Mouse (Mus musculus) myocyte (in vitro differentiated cells): Measurements from ENCODE around the gene Prg2.

Source experiments
- E2F4 ChIP-seq: IDR thresholded peaks from one replicate; pipeline ENCODE4 v1.6.1; 2011; ENCODE audit warnings: mild to moderate bottlenecking, control low read depth, moderate library complexity; ENCODE audit not compliant: insufficient read depth
- POLR2A ChIP-seq: IDR thresholded peaks from one replicate; pipeline ENCODE4 v1.6.1; 2011; ENCODE audit warnings: low read depth, mild to moderate bottlenecking, control low read depth, moderate library complexity; ENCODE audit not compliant: insufficient read length
- TCF12 ChIP-seq: IDR thresholded peaks from one replicate; pipeline ENCODE4 v1.6.1; 2011; ENCODE audit warnings: mild to moderate bottlenecking, control low read depth; ENCODE audit not compliant: poor library complexity, insufficient read depth, severe bottlenecking

GRCm38 (mm10) chr2:85004341-85004740 is 24.1 kb downstream of the Prg2 start:
- TF ChIP-seq E2F4 (no peak), TCF12 (no peak), POLR2A (no peak)
